Mouse (Mus musculus) neural tube, embryonic 13.5 days (tissue): ENCODE measurements around the gene Ubp1. TPM values are rescaled to one million over a fixed set of nuclear protein-coding genes. Genes with fewer than 3 reads are reported as not detected.

Source experiments
- ATAC-seq: fragments of 200-750 bp; cut with Nextera tagmentation; 2 replicates; pipeline ENCODE4 v1.8.0; 2017; ENCODE audit warnings: low read depth, mild to moderate bottlenecking, moderate TSS enrichment, moderate library complexity
- H3K27ac ChIP-seq: fragments of 300-500 bp; sonication (generic); replicated peaks from 2 replicates; pipeline ENCODE4 v1.5.1; 2015; ENCODE audit warnings: moderate library complexity, mild to moderate bottlenecking, inconsistent platforms
- H3K27me3 ChIP-seq: fragments of 300-500 bp; sonication (generic); 2 replicates; pipeline ENCODE4 v1.6.1; 2015; ENCODE audit warnings: mild to moderate bottlenecking, inconsistent platforms
- H3K36me3 ChIP-seq: fragments of 300-500 bp; sonication (generic); 2 replicates; pipeline ENCODE4 v1.6.1; 2015; ENCODE audit warnings: mild to moderate bottlenecking, inconsistent platforms
- H3K4me1 ChIP-seq: fragments of 300-500 bp; sonication (generic); replicated peaks from 2 replicates; pipeline ENCODE4 v1.6.1; 2015; ENCODE audit warnings: inconsistent platforms
- H3K4me2 ChIP-seq: fragments of 300-500 bp; sonication (generic); 2 replicates; pipeline ENCODE4 v1.6.1; 2015; ENCODE audit warnings: inconsistent platforms, mild to moderate bottlenecking, moderate library complexity
- H3K4me3 ChIP-seq: fragments of 300-500 bp; sonication (generic); 2 replicates; pipeline ENCODE4 v1.5.1; 2015; ENCODE audit warnings: mild to moderate bottlenecking, inconsistent platforms
- H3K9ac ChIP-seq: fragments of 300-500 bp; sonication (generic); 2 replicates; pipeline ENCODE4 v1.6.1; 2015; ENCODE audit warnings: moderate library complexity, mild to moderate bottlenecking, inconsistent platforms
- H3K9me3 ChIP-seq: fragments of 300-500 bp; sonication (generic); 2 replicates; pipeline ENCODE4 v1.6.1; 2016; ENCODE audit warnings: inconsistent platforms
- WGBS: fragments of 180-500 bp; shearing (Covaris S2); methylation state at CpG from one replicate; pipeline ENCODE4 v1.1.7; 2015; 5-methylcytosine and 5-hydroxymethylcytosine counted together
- polyA plus RNA-seq: library from polyadenylated mRNA; unstranded; fragments of >200 nt; fragmentation: Nextera tagmentation; extraction: Ambion mirVana; gene quantifications from 2 replicates; pipeline ENCODE4 v1.2.1, GENCODE M21; 2015

Ubp1 gene
- polyA plus RNA-seq, 1 experiment from 2014 or later = 34.0 TPM

- Histone ChIP-seq H3K36me3 (no peaks in the 10 kb centered on the region), H3K4me2 (peak overlapping the region; percentile 81), H3K4me3 (peak overlapping the region; percentile 78), H3K9ac (peak overlapping the region; percentile 81; the same call in 1 of the 2 replicates), H3K27me3 (no peaks in the 10 kb centered on the region), H3K27ac (no peak overlapping the region; the same call in 1 of the 2 replicates), H3K4me1 (peaks cover 13% of the 10 kb centered on the region), H3K9me3 (no peaks in the 10 kb centered on the region)
- 46% methylated on average over 9 of the region's 9 CpGs for WGBS
- no peak for ATAC-seq
Observed at GRCm38 (mm10) chr9:114025182-114025581, 94.4 kb downstream of the Ubp1 start.

DNA sequence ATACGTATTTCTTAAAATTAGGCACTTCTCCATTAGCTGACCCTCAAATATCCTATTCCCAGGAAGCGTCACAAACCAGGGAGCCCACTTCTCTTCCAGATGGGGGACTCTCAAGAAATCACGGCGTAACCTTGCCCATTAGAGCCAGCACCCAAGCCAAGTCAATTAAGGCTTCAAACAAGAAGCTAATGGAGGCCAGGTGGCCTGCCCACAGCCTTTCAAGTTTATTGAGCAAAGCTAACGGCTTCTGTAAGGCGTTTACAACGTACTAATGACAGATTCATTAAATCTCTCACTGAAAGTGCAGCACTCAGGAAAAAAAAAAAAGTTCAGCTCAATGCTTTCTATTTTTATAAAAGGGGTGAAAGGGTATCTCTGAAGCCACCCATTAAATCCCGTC, 95.1 kb downstream of the Ubp1 start:
- H3K9me3 ChIP-seq = no peaks in the 10 kb centered on the region
- peak overlapping the region; percentile 81 for H3K4me2 ChIP-seq
- WGBS = 9% methylated on average over 8 of the region's 8 CpGs
- H3K4me1 ChIP-seq = peaks cover 13% of the 10 kb centered on the region
- H3K27me3 ChIP-seq = no peaks in the 10 kb centered on the region
- H3K27ac ChIP-seq = peak overlapping the region; percentile 85
- H3K36me3 ChIP-seq = no peaks in the 10 kb centered on the region
- H3K9ac ChIP-seq = peak overlapping the region; percentile 81
- peak overlapping the region; percentile 78 for H3K4me3 ChIP-seq
- no peak for ATAC-seq

GRCm38 (mm10) chr9:114026261-114026934, 95.7 kb downstream of the Ubp1 start:
- Histone ChIP-seq H3K9ac (peak overlapping the region; percentile 81), H3K9me3 (no peaks in the 10 kb centered on the region), H3K4me3 (peak overlapping the region; percentile 78), H3K4me1 (peaks cover 13% of the 10 kb centered on the region), H3K36me3 (no peaks in the 10 kb centered on the region), H3K4me2 (peak overlapping the region; percentile 81), H3K27ac (peak overlapping the region; percentile 85), H3K27me3 (no peaks in the 10 kb centered on the region)
- WGBS = under 1% methylated on average over 50 of the region's 52 CpGs
- ATAC-seq = peak; percentile 97

Other genes with a start within 250 kb of the Ubp1 start
- gene Pdcd6ip, start 222.7 kb upstream of the Ubp1 start, polyA plus RNA-seq = 40.8 and 49.3 TPM in 2 replicates
- 111 and 116 TPM in 2 replicates for gene Clasp2, start 189.5 kb upstream of the Ubp1 start, polyA plus RNA-seq
- gene Fbxl2, start 115.3 kb downstream of the Ubp1 start, polyA plus RNA-seq = 22.6 and 24.2 TPM in 2 replicates
- 1.1 and 2.6 TPM in 2 replicates for gene Susd5, start 126.2 kb downstream of the Ubp1 start, polyA plus RNA-seq